Mouse (Mus musculus) liver, adult (tissue): Measurements from ENCODE around the gene Gm5426.
"Not testable (repeated sequence)": the region's sequence is repeated elsewhere in the genome, so short reads cannot be mapped to it uniquely, and the experiment has no call there.

Experiments
- GATA4 ChIP-seq: IDR thresholded peaks from 2 replicates; pipeline ENCODE4 v1.6.1; 2014; ENCODE audit warnings: mild to moderate bottlenecking, low read length; ENCODE audit not compliant: insufficient replicate concordance

The Gm5426 gene

GRCm38 (mm10) chr10:96136451-96136850 lies at the start of gene Gm5426:
Gene Gm5426 (plus strand): TSS chr10:96136603.
- not testable (repeated sequence) for TF ChIP-seq GATA4

- TF ChIP-seq GATA4, result no peak
Measured at GRCm38 (mm10) chr10:96089744-96090143, 46.7 kb upstream of the Gm5426 start.

- no peak for TF ChIP-seq GATA4
Measured at GRCm38 (mm10) chr10:96090388-96090787, 46.0 kb upstream of the Gm5426 start.

GRCm38 (mm10) chr10:96093890-96094531 lies 42.4 kb upstream of the Gm5426 start:
- TF ChIP-seq GATA4, result no peak

- no peak for TF ChIP-seq GATA4
Measured at GRCm38 (mm10) chr10:96094559-96094958, 41.8 kb upstream of the Gm5426 start.

- TF ChIP-seq GATA4, result no peak
Measured at GRCm38 (mm10) chr10:96096730-96097129, 39.7 kb upstream of the Gm5426 start.

GRCm38 (mm10) chr10:96101035-96101434 lies 35.4 kb upstream of the Gm5426 start:
- no peak for TF ChIP-seq GATA4

GRCm38 (mm10) chr10:96104158-96104557 lies 32.2 kb upstream of the Gm5426 start:
- TF ChIP-seq GATA4, result no peak

GRCm38 (mm10) chr10:96104624-96105023 lies 31.8 kb upstream of the Gm5426 start:
- TF ChIP-seq GATA4, result no peak

- TF ChIP-seq GATA4, result no peak
Measured at GRCm38 (mm10) chr10:96105124-96105523, 31.3 kb upstream of the Gm5426 start.

GRCm38 (mm10) chr10:96106972-96107720 lies 29.3 kb upstream of the Gm5426 start:
- no peak for TF ChIP-seq GATA4

GRCm38 (mm10) chr10:96107825-96108224 lies 28.6 kb upstream of the Gm5426 start:
- no peak for TF ChIP-seq GATA4

- TF ChIP-seq GATA4, result no peak
Measured at GRCm38 (mm10) chr10:96115325-96115724, 21.1 kb upstream of the Gm5426 start.

GRCm38 (mm10) chr10:96120821-96121220 lies 15.6 kb upstream of the Gm5426 start:
- TF ChIP-seq GATA4, result no peak

- no peak for TF ChIP-seq GATA4
Measured at GRCm38 (mm10) chr10:96121249-96122010, 15.0 kb upstream of the Gm5426 start.

GRCm38 (mm10) chr10:96123885-96124284 lies 12.5 kb upstream of the Gm5426 start:
- TF ChIP-seq GATA4, result no peak

- TF ChIP-seq GATA4, result no peak
Measured at GRCm38 (mm10) chr10:96124290-96124689, 12.1 kb upstream of the Gm5426 start.
